Mouse (Mus musculus) ES-Bruce4 (cell line): ENCODE data around the gene Tpo. TPM values are rescaled to one million over a fixed set of nuclear protein-coding genes. Genes with fewer than 3 reads are reported as not detected.

Source experiments
- H3K27ac ChIP-seq: 2 replicates; pipeline ENCODE4 v1.5.1; 2012; ENCODE audit warnings: low read length, inconsistent platforms; ENCODE audit not compliant: insufficient read depth
- H3K27me3 ChIP-seq: 2 replicates; pipeline ENCODE4 v1.6.1; 2012; ENCODE audit warnings: mild to moderate bottlenecking, low read length, inconsistent platforms; ENCODE audit not compliant: control insufficient read depth, poor library complexity, insufficient read depth, severe bottlenecking
- H3K36me3 ChIP-seq: 2 replicates; pipeline ENCODE4 v1.6.1; 2012; ENCODE audit warnings: inconsistent platforms, mild to moderate bottlenecking, low read length, moderate library complexity; ENCODE audit not compliant: control insufficient read depth, poor library complexity, insufficient read depth, severe bottlenecking
- H3K4me1 ChIP-seq: one replicate; pipeline ENCODE4 v1.8.1; 2011; ENCODE audit warnings: low read length; ENCODE audit not compliant: control insufficient read depth, insufficient read depth
- H3K4me3 ChIP-seq: 2 replicates; pipeline ENCODE4 v1.5.1; 2011; ENCODE audit warnings: low read depth, mild to moderate bottlenecking, low read length
- H3K9ac ChIP-seq: 2 replicates; pipeline ENCODE4 v1.6.1; 2012; ENCODE audit warnings: low read depth, mild to moderate bottlenecking, inconsistent platforms; ENCODE audit not compliant: poor library complexity, severe bottlenecking
- H3K9me3 ChIP-seq: replicated peaks from 2 replicates; pipeline ENCODE4 v1.6.1; 2012; ENCODE audit warnings: mild to moderate bottlenecking, low read length, inconsistent platforms; ENCODE audit not compliant: control insufficient read depth, poor library complexity, insufficient read depth, severe bottlenecking
- CTCF ChIP-seq: IDR thresholded peaks from one replicate; pipeline ENCODE4 v1.8.1; 2011; ENCODE audit warnings: low read depth, low read length
- EP300 ChIP-seq: IDR thresholded peaks from 2 replicates; pipeline ENCODE4 v1.6.1; 2011; ENCODE audit warnings: low read depth, low read length; ENCODE audit not compliant: insufficient read depth
- POLR2A ChIP-seq: IDR thresholded peaks from one replicate; pipeline ENCODE4 v1.8.1; 2011; ENCODE audit warnings: low read length; ENCODE audit not compliant: insufficient read depth
- polyA plus RNA-seq: library from polyadenylated mRNA; stranded (reverse); fragments of >200 nt; gene quantifications from 2 replicates; pipeline ENCODE4 v1.2.4, GENCODE M21; 2011; ENCODE audit warnings: low read depth; ENCODE audit not compliant: missing spikeins, insufficient read depth, insufficient read length

Tpo gene
- polyA plus RNA-seq, 1 experiment = not detected

DNA sequence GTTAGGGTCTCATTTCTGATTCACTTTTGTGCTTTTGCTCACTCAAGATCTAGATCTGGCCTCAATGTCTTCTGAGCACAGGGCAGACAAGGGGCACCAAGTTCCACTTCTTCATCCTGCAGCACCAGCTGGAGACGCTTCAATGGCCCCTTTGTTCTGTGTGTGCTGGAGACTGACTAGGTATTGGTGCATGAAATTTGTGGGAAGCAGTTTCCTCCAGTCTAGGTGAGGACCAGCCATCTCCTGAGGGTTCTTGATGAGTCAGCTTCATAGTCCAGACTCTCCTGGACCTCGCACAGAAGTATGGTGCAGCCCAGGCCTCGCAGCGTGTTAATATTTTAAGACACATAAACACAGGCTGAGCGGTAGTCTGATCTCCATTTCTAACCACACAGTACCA is 97.7 kb downstream of the Tpo start:
- Histone ChIP-seq H3K27ac (no peak overlapping the region), H3K9me3 (no peaks in the 10 kb centered on the region), H3K9ac (no peak overlapping the region), H3K27me3 (no peaks in the 10 kb centered on the region; the same call in 1 of the 2 replicates), H3K36me3 (no peaks in the 10 kb centered on the region), H3K4me3 (no peak overlapping the region), H3K4me1 (no peaks in the 10 kb centered on the region)
- TF ChIP-seq EP300 (no peak), CTCF (no peak), POLR2A (no peak)

- Histone ChIP-seq H3K27ac (no peak overlapping the region), H3K4me1 (no peaks in the 10 kb centered on the region), H3K36me3 (no peaks in the 10 kb centered on the region), H3K9ac (no peak overlapping the region), H3K27me3 (no peaks in the 10 kb centered on the region), H3K9me3 (no peaks in the 10 kb centered on the region), H3K4me3 (no peak overlapping the region)
- TF ChIP-seq CTCF = no peak
- no peak for TF ChIP-seq EP300
- no peak for TF ChIP-seq POLR2A
Measured at GRCm38 (mm10) chr12:30030571-30030970, 101.9 kb downstream of the Tpo start.

DNA sequence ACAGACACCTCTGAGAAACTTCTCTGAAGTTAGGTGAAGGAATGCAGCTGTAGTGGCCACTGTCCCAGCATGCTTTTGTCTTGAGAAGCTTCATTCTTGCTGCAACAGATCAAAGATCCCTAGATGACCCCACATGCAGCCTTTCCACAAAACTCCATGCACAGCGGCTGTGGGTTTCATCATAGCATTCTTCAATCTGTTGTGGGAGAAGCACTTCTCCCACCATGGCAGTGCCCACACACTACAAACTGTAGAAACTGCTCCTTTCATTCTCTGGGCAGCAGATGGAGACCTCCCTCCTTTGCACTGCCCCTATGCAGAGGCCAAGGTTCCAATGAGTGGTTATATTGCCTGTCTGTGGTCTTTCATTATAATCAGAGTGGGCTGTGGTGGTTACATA is 103.3 kb downstream of the Tpo start:
- no peak overlapping the region for H3K4me3 ChIP-seq
- H3K36me3 ChIP-seq = no peaks in the 10 kb centered on the region
- no peaks in the 10 kb centered on the region for H3K4me1 ChIP-seq
- no peaks in the 10 kb centered on the region for H3K9me3 ChIP-seq
- no peaks in the 10 kb centered on the region for H3K27me3 ChIP-seq
- H3K9ac ChIP-seq = no peak overlapping the region
- TF ChIP-seq EP300 (no peak), CTCF (no peak)
- no peak overlapping the region for H3K27ac ChIP-seq

DNA sequence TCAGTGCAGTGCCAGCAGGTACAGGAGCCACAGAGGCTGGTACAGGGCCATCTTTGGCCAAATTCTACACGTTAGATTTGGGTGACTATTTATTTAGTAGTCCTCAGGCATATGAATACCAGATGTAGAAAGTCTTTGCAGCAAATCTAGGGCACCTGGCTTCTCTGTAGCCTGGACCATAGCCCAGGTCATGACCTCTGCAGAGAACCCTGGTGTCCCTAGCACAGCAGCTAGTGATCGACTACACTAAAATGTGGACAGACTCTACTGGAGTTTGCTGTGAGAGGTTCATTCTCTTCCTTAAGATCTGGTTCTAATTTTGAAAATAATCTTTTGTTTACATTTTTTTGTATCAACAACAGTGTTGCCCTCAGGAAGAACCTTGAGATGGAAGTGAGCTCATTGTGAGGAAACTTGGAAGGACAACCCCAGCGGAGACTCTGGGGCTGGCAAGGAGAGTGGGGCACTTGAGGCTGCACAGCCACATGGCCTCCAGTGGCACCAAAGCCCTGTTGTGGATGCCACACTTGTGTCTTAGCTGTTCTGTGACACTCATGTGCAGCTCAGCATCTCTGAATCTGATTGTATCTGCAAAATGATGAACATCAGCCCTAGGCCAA is 104.6 kb downstream of the Tpo start:
- Histone ChIP-seq H3K27me3 (no peaks in the 10 kb centered on the region), H3K9ac (no peak overlapping the region), H3K27ac (no peak overlapping the region), H3K4me3 (no peak overlapping the region), H3K9me3 (no peaks in the 10 kb centered on the region), H3K4me1 (no peaks in the 10 kb centered on the region), H3K36me3 (no peaks in the 10 kb centered on the region)
- TF ChIP-seq EP300 (no peak), POLR2A (no peak), CTCF (no peak)

GRCm38 (mm10) chr12:30024264-30024825 is 108.1 kb downstream of the Tpo start:
- Histone ChIP-seq H3K4me3 (no peak overlapping the region), H3K27ac (no peak overlapping the region), H3K36me3 (no peaks in the 10 kb centered on the region), H3K4me1 (no peaks in the 10 kb centered on the region), H3K9me3 (no peaks in the 10 kb centered on the region), H3K9ac (no peak overlapping the region), H3K27me3 (no peaks in the 10 kb centered on the region)
- TF ChIP-seq EP300 = no peak
- no peak for TF ChIP-seq POLR2A
- no peak for TF ChIP-seq CTCF

DNA sequence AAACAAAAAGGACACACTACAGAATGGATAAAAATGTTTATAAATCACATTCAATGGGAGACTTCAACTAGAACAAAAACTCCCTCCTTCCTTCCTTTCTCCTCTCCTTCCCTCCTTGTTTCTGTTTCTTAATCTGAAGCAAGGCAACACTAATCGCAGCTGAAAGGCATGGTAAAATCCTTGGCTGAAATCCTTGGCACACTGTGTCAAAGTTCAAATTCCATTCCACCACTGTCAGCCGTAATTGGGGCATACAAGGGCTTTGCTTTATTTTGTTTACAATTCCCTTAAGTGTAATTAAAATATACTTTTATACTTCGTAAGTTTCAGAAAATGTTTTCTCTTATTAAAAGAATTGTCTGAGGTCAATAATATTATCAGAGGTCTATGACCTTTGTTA is 108.9 kb downstream of the Tpo start:
- TF ChIP-seq CTCF (no peak), EP300 (no peak), POLR2A (no peak)
- no peaks in the 10 kb centered on the region for H3K4me1 ChIP-seq
- H3K9ac ChIP-seq = no peak overlapping the region
- no peaks in the 10 kb centered on the region for H3K27me3 ChIP-seq
- no peak overlapping the region for H3K27ac ChIP-seq
- H3K9me3 ChIP-seq = no peaks in the 10 kb centered on the region
- H3K4me3 ChIP-seq = no peak overlapping the region
- no peaks in the 10 kb centered on the region for H3K36me3 ChIP-seq
